Comparison of ENCODE assay signal across 19 mouse cellular contexts in the genomic region with DNA sequence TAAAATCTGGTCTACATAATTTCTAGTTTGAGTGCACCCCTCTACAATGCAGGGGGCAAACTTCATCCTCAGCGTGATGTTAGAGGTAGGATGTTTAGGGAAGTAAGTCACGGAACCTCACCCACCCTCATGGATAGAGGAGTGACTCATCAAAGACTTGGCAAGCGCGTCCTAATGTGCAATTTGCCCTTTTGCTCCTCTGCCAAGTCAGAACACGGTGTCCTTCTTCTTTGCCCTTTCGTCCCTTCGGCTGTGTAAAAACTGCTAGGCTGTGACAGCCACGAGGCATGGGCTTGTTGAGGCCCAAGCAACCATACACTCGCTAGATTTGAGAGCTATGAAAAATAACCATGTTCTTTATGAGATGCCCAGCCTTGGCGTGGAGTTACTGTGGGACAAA. TPM values are rescaled to one million over a fixed set of nuclear protein-coding genes. Genes with fewer than 3 reads are reported as not detected.
DNase-seq lines count a peak whose midpoint lies in the region; ATAC-seq and TF ChIP-seq lines count a peak whose summit lies in the region.
"Had no signal": no experiment of that assay in that cellular context is flagged by ENCODE, and none has a peak within 500 bp of the region (broad histone marks: within the 10 kb centered on the region; RNA-seq: fewer than 3 reads in every experiment).

No protein-coding gene starts in this region.

- TF ChIP-seq POLR2A in kidney, adult 2 months (IDR thresholded peaks at IDR 0.05; ENCODE audit: low read depth, low read length) = no peak

- H3K27ac ChIP-seq in kidney, adult 2 months (ENCODE audit: insufficient read depth, low read depth, low read length) = no peak overlapping the region
- H3K27ac ChIP-seq: intestine, embryonic 15.5 days; limb, embryonic 13.5 days; neural tube, embryonic 15.5 days; stomach, postnatal 0 days had no signal

- H3K36me3 ChIP-seq in kidney, adult 2 months (ENCODE audit: control insufficient read depth, insufficient read depth, low read length) = no peaks in the 10 kb centered on the region
- H3K36me3 ChIP-seq: intestine, embryonic 15.5 days; limb, embryonic 13.5 days; neural tube, embryonic 15.5 days had no signal

- H3K4me3 ChIP-seq in kidney, adult 2 months (ENCODE audit: insufficient read depth, low read depth, low read length) = no peak overlapping the region
- H3K4me3 ChIP-seq: intestine, embryonic 15.5 days; limb, embryonic 13.5 days; neural tube, embryonic 15.5 days had no signal

- ATAC-seq in monocyte, adult 5-6 weeks (replicated peaks; ENCODE audit: insufficient number of reproducible peaks, low FRiP score, low TSS enrichment, poor library complexity, severe bottlenecking) = peak; percentile 79
- ATAC-seq: forebrain, embryonic 16.5 days; intestine, embryonic 15.5 days; midbrain, embryonic 16.5 days had no signal

- 50% methylated on average over 10 of the region's 10 CpGs for WGBS in kidney, adult 2 months

- peak; percentile 82 for DNase-seq in kidney, adult 2 months
- DNase-seq in kidney, postnatal 4 days = no peak
- DNase-seq in testis, postnatal 14 days (ENCODE audit: low spot score) = peak; percentile 30
- DNase-seq in testis, postnatal 10 days (ENCODE audit: low spot score) = no peak
- peak; percentile 59 for DNase-seq in adrenal gland, postnatal 25 days
- no peak for DNase-seq in spleen, postnatal 10 days (ENCODE audit: low spot score in 2 of 2)
- no peak for DNase-seq in spleen, adult 12 weeks (ENCODE audit: low spot score)
- DNase-seq: cerebellum, adult 2 months; embryo, embryonic 11 days; gastrocnemius, postnatal 36 days had no signal

- H3K4me1 ChIP-seq in kidney, adult 2 months (ENCODE audit: control insufficient read depth, insufficient read depth, low read length) = no peaks in the 10 kb centered on the region
- H3K4me1 ChIP-seq: intestine, embryonic 15.5 days; limb, embryonic 13.5 days; neural tube, embryonic 15.5 days had no signal

- H3K27me3 ChIP-seq in kidney, adult 2 months (replicated peaks; ENCODE audit: control insufficient read depth, insufficient read depth, low read length) = no peaks in the 10 kb centered on the region
- H3K27me3 ChIP-seq: CH12.LX; intestine, embryonic 15.5 days; limb, embryonic 13.5 days; neural tube, embryonic 15.5 days had no signal

- no peak for TF ChIP-seq CTCF in kidney, adult 2 months (conservative IDR thresholded peaks at IDR 0.05; ENCODE audit: insufficient read depth, insufficient read length, low read depth, low read length)

RNA-seq across cellular contexts. Expression of gene Abca6, which starts 6.8 kb away (rescaled TPM):
- polyA plus RNA-seq in kidney, adult 2 months (2012; rRNA removed) = 0.56 and 0.57 TPM in 2 replicates
- 3.5 and 3.9 TPM in 2 replicates for total RNA-seq in adrenal gland, postnatal 25 days (2021)
- 1.0 to 2.4 TPM (median 1.2 TPM) in 3 replicates for total RNA-seq in monocyte, adult 5-6 weeks (2017)
- total RNA-seq: hematopoietic stem cell, adult 5-6 weeks had no signal

Comparison
In these comparisons a context has a peak if more than half of its experiments do, and no peak if none do; other contexts are left out.
1. DNase-seq: peak in kidney, adult 2 months (single experiment), testis, postnatal 14 days (single experiment) and adrenal gland, postnatal 25 days (single experiment); none in kidney, postnatal 4 days (0 of 2), testis, postnatal 10 days (single experiment), spleen, postnatal 10 days (0 of 2) and spleen, adult 12 weeks (single experiment).